In the genomic region with DNA sequence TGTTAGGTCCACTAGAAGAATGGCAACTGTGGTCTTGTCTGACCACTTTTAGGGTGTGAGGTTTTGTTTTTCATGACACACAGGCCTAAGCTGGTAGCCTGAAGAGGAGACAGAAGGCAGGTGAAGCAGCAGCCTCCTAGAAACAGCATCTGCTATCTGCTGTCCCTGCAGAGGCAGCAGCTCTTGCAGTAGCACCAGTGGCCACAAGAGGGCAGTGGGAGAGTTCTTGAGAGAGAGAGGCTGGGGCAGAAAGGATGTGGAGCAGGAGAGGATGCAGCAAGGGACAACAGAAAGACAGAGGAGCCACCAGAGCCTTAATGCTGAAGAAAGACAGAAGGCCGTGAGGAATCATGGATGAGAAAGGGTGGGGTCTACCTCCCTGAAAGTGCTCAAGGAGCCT, we compare ENCODE assay signal across 9 mouse cellular contexts.
DNase-seq lines count a peak whose midpoint lies in the region; ATAC-seq and TF ChIP-seq lines count a peak whose summit lies in the region.
"Had no signal": no experiment of that assay in that cellular context is flagged by ENCODE, and none has a peak within 500 bp of the region (broad histone marks: within the 10 kb centered on the region; RNA-seq: fewer than 3 reads in every experiment).

No protein-coding gene starts in this region.

- H3K27ac ChIP-seq in liver, embryonic 12.5 days = no peak overlapping the region
- no peak overlapping the region for H3K27ac ChIP-seq in kidney, embryonic 14.5 days (ENCODE audit: low read depth, low read length)
- H3K27ac ChIP-seq in liver, adult 2 months (replicated peaks; ENCODE audit: insufficient read depth, low read depth, low read length) = no peak overlapping the region
- H3K27ac ChIP-seq: embryonic facial prominence, embryonic 13.5 days had no signal

- H3K27me3 ChIP-seq in liver, embryonic 12.5 days (replicated peaks) = no peaks in the 10 kb centered on the region
- no peaks in the 10 kb centered on the region for H3K27me3 ChIP-seq in kidney, embryonic 14.5 days (ENCODE audit: control insufficient read depth, insufficient read depth, low read length)
- no peaks in the 10 kb centered on the region for H3K27me3 ChIP-seq in liver, adult 2 months (ENCODE audit: control insufficient read depth, insufficient read depth, low read length)

- H3K4me2 ChIP-seq in liver, embryonic 12.5 days = no peak overlapping the region
- no peak overlapping the region for H3K4me2 ChIP-seq in kidney, embryonic 14.5 days (replicated peaks; ENCODE audit: low read depth, low read length)
- H3K4me2 ChIP-seq: embryonic facial prominence, embryonic 13.5 days had no signal

- H3K4me3 ChIP-seq in liver, embryonic 12.5 days = no peak overlapping the region
- H3K4me3 ChIP-seq in kidney, embryonic 14.5 days (ENCODE audit: low read length) = no peak overlapping the region
- H3K4me3 ChIP-seq in liver, adult 2 months (ENCODE audit: insufficient read depth, low read depth, low read length) = no peak overlapping the region
- H3K4me3 ChIP-seq: embryonic facial prominence, embryonic 13.5 days had no signal

- no peak overlapping the region for H3K9ac ChIP-seq in liver, embryonic 12.5 days
- H3K9ac ChIP-seq in kidney, embryonic 14.5 days (ENCODE audit: low read depth, low read length) = no peak overlapping the region
- H3K9ac ChIP-seq in liver, adult 2 months (ENCODE audit: low read depth, low read length) = no peak overlapping the region
- H3K9ac ChIP-seq: embryonic facial prominence, embryonic 13.5 days had no signal

- no peaks in the 10 kb centered on the region for H3K36me3 ChIP-seq in liver, embryonic 12.5 days
- no peaks in the 10 kb centered on the region for H3K36me3 ChIP-seq in kidney, embryonic 14.5 days (ENCODE audit: control insufficient read depth, insufficient read depth, low read length)
- H3K36me3 ChIP-seq in liver, adult 2 months (ENCODE audit: control insufficient read depth, insufficient read depth, low read length) = no peaks in the 10 kb centered on the region
- H3K36me3 ChIP-seq: embryonic facial prominence, embryonic 13.5 days had no signal

- DNase-seq in liver = peak; percentile 62
- DNase-seq in frontal cortex, adult 2 months (ENCODE audit: extremely low spot score in 1 of 2, low spot score in 1 of 2) = peak; percentile 33 to 85
- DNase-seq in liver, adult 2 months (ENCODE audit: extremely low read depth, low read depth, low spot score) = peak; percentile 4
- DNase-seq in retina, adult 2 months (ENCODE audit: low read depth, low spot score) = peak; percentile 33
- peak; percentile 30 for DNase-seq in thymus, postnatal 25 days

- H3K9me3 ChIP-seq in liver, embryonic 12.5 days (replicated peaks) = no peaks in the 10 kb centered on the region
- no peaks in the 10 kb centered on the region for H3K9me3 ChIP-seq in kidney, embryonic 14.5 days (ENCODE audit: control insufficient read depth, low read length)
- H3K9me3 ChIP-seq: embryonic facial prominence, embryonic 13.5 days had no signal

- no peaks in the 10 kb centered on the region for H3K4me1 ChIP-seq in liver, embryonic 12.5 days
- no peaks in the 10 kb centered on the region for H3K4me1 ChIP-seq in kidney, embryonic 14.5 days (ENCODE audit: control insufficient read depth, insufficient read depth, low read length)
- H3K4me1 ChIP-seq in liver, adult 2 months (ENCODE audit: control insufficient read depth, insufficient read depth, low read length) = no peaks in the 10 kb centered on the region
- H3K4me1 ChIP-seq: embryonic facial prominence, embryonic 13.5 days had no signal

- no peaks in the 10 kb centered on the region for H3K79me2 ChIP-seq in liver, adult 2 months (ENCODE audit: control insufficient read depth, insufficient read depth, low read length)

- WGBS in liver, embryonic 12.5 days (ENCODE audit: insufficient replicate concordance) = 24% methylated on average over 1 of the region's 1 CpGs
- WGBS in kidney, embryonic 14.5 days = 65% methylated on average over 1 of the region's 1 CpGs
- WGBS in liver, adult 2 months = 29% methylated on average over 1 of the region's 1 CpGs

- no peak for ATAC-seq in liver, embryonic 12.5 days
- peak; percentile 81 for ATAC-seq in cerebellum, adult (ENCODE audit: insufficient number of reproducible peaks, low FRiP score, low TSS enrichment)
- ATAC-seq in kidney, embryonic 14.5 days (ENCODE audit: low FRiP score, low TSS enrichment) = peak; percentile 57; the same call in 1 of the 2 replicates

- TF ChIP-seq POLR2A in liver, adult 2 months (IDR thresholded peaks at IDR 0.05; ENCODE audit: extremely low read depth, insufficient read depth, low read length) = no peak

- peak; percentile 81 for TF ChIP-seq CTCF in liver, adult 2 months (IDR thresholded peaks at IDR 0.05; ENCODE audit: low read depth, low read length)

Comparison
In these comparisons a context has a peak if more than half of its experiments do, and no peak if none do; other contexts are left out.
1. DNase-seq: peak in every context shown above with its lines; median percentile 62 in liver; 59 in frontal cortex, adult 2 months; 33 in retina, adult 2 months; 30 in thymus, postnatal 25 days; 4 in liver, adult 2 months.